20 mouse cellular contexts compared by ENCODE assay signal in the genomic region with DNA sequence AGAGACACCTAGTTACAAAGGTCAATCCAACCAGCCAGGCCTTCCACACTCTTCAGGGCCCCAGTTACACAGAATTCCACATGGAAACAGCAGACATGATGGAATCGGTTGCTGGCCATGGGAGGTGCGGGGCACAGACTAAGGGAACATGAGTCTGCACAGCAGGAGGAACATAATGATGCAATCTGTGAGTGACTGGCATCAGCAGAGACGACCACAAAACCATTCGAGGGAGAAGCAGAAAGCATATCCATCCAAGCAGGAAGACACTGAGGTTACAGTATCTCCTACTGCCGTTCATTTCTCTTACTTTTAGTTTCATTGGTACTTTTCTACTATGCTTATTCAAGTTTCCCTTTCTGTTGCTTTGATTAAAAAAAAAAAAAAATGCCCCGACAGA. TPM values are rescaled to one million over a fixed set of nuclear protein-coding genes. Genes with fewer than 3 reads are reported as not detected.
A peak's percentile ranks its signal among the peaks of the same experiment; 100 is the strongest.
DNase-seq lines count a peak whose midpoint lies in the region; ATAC-seq and TF ChIP-seq lines count a peak whose summit lies in the region.
"Had no signal": no experiment of that assay in that cellular context is flagged by ENCODE, and none has a peak within 500 bp of the region (broad histone marks: within the 10 kb centered on the region; RNA-seq: fewer than 3 reads in every experiment).

No protein-coding gene starts in this region.

- peak overlapping the region; percentile 4; the same call in 1 of the 2 replicates for H3K4me3 ChIP-seq in bone marrow macrophage, adult 2 months (ENCODE audit: insufficient read depth, low read length)
- H3K4me3 ChIP-seq: gastrocnemius, adult 2 months; heart, adult 2 months; hindbrain, embryonic 15.5 days; limb, embryonic 12.5 days; liver, embryonic 13.5 days; midbrain, embryonic 12.5 days had no signal

- TF ChIP-seq CTCF in bone marrow macrophage, adult 2 months (IDR thresholded peaks at IDR 0.05; ENCODE audit: low read depth, low read length), result no peak

- peak; percentile 98 for ATAC-seq in megakaryocyte progenitor cell, adult 5-6 weeks (replicated peaks; ENCODE audit: poor library complexity)
- ATAC-seq in activated CD4-positive, CD25-positive, alpha-beta regulatory T cell, adult 4 months, result no peak
- ATAC-seq: forebrain, embryonic 16.5 days had no signal

- DNase-seq in 3134 (ENCODE audit: extremely low read depth, insufficient read length, low spot score) (peak; percentile 5), A20 (ENCODE audit: low read depth, low spot score) (peak; percentile 66)
- no peak for DNase-seq in kidney, postnatal 36 days
- no peak for DNase-seq in heart, adult 8-10 months (ENCODE audit: low spot score)
- DNase-seq: cerebellum, postnatal 25 days; heart, adult 2 months; kidney, adult 2 months; kidney, postnatal 14 days; liver, embryonic 13.5 days; retina, postnatal 1 day; right cerebral cortex, postnatal 4 days; thymus, postnatal 4 days had no signal

- H3K27ac ChIP-seq in bone marrow macrophage, adult 2 months (ENCODE audit: insufficient read depth, low read depth, low read length), result 0 out of 2 replicates have a peak overlapping the region, but pooled peaks have one; percentile 32
- H3K27ac ChIP-seq: gastrocnemius, adult 2 months; heart, adult 2 months; hindbrain, embryonic 15.5 days; limb, embryonic 12.5 days; liver, embryonic 13.5 days; midbrain, embryonic 12.5 days had no signal

- TF ChIP-seq POLR2A in bone marrow macrophage, adult 2 months (IDR thresholded peaks at IDR 0.05; ENCODE audit: borderline replicate concordance, low read depth, low read length), result no peak

- peaks cover 12% of the 10 kb centered on the region for H3K4me1 ChIP-seq in bone marrow macrophage, adult 2 months (ENCODE audit: control insufficient read depth, insufficient read depth, low read length)
- H3K4me1 ChIP-seq: hindbrain, embryonic 15.5 days; limb, embryonic 12.5 days had no signal

RNA-seq across cellular contexts. Expression of a gene that starts 9.6 kb away (rescaled TPM):
- polyA plus RNA-seq in bone marrow macrophage, adult 2 months (2012; ENCODE audit: insufficient read depth, insufficient read length, missing spikeins), result 3.5 and 4.5 TPM in 2 replicates
- 5.1 and 5.4 TPM in 2 replicates for total RNA-seq in megakaryocyte progenitor cell, adult 5-6 weeks (2015)
- total RNA-seq in megakaryocyte progenitor cell, adult 5-6 weeks (2017), result 7.5 and 10.2 TPM in 2 replicates
- polyA plus RNA-seq in activated CD4-positive, CD25-positive, alpha-beta regulatory T cell, adult 4 months (2017; shearing (Covaris generic)), result 1 to 10 TPM; 2.5 to 2.8 TPM
- under 1 TPM in 2 of 4 experiments, not detected in 2; 0.11 to 0.31 TPM for total RNA-seq in heart, adult 8-10 months (2022)
- total RNA-seq: gastrocnemius, adult 2 months had no signal

RNA-seq across cellular contexts. Expression of a gene that starts 9.7 kb away (rescaled TPM):
- 11.7 and 15.3 TPM in 2 replicates for polyA plus RNA-seq in bone marrow macrophage, adult 2 months (2012; ENCODE audit: insufficient read depth, insufficient read length, missing spikeins)
- 33.1 and 37.8 TPM in 2 replicates for total RNA-seq in megakaryocyte progenitor cell, adult 5-6 weeks (2015)
- total RNA-seq in megakaryocyte progenitor cell, adult 5-6 weeks (2017), result 13.1 and 21.4 TPM in 2 replicates
- 10 to 100 TPM; 23.0 to 25.0 TPM for polyA plus RNA-seq in activated CD4-positive, CD25-positive, alpha-beta regulatory T cell, adult 4 months (2017; shearing (Covaris generic))
- 10 to 100 TPM in 1 of 4 experiments, 1 to 10 TPM in 3; 7.5 to 11.1 (median 9.2) TPM for total RNA-seq in heart, adult 8-10 months (2022)

Comparison
In these comparisons a context has a peak if more than half of its experiments do, and no peak if none do; other contexts are left out.
1. DNase-seq: peak in 3134 (single experiment) and A20 (single experiment); none in kidney, postnatal 36 days (0 of 2) and heart, adult 8-10 months (single experiment).
2. RNA of a gene that starts 9.6 kb away (total RNA-seq): 5.1 to 10.2 TPM in megakaryocyte progenitor cell, adult 5-6 weeks; 0.11 to 0.31 TPM in heart, adult 8-10 months; every median in the first group is over 4 times any median in the second.